Mouse (Mus musculus): ENCODE measurements around the gene Btf3l4.

Btf3l4 gene

GRCm38 (mm10) chr4:108811550-108811949, 21.9 kb downstream of the Btf3l4 start:
- no peak for DNase-seq (ENCODE audit: low spot score)

GRCm38 (mm10) chr4:108811142-108811541, 22.3 kb downstream of the Btf3l4 start:
- no peak for DNase-seq (ENCODE audit: low spot score)

- no peak for DNase-seq (ENCODE audit: low spot score)
Measured at GRCm38 (mm10) chr4:108803535-108803934, 29.9 kb downstream of the Btf3l4 start.

- peak; percentile 74 for DNase-seq (ENCODE audit: low spot score)
Measured at GRCm38 (mm10) chr4:108798083-108798830, 35.2 kb downstream of the Btf3l4 start.

GRCm38 (mm10) chr4:108796701-108797100, 36.7 kb downstream of the Btf3l4 start:
- DNase-seq (ENCODE audit: low spot score): no peak

GRCm38 (mm10) chr4:108793941-108794340, 39.5 kb downstream of the Btf3l4 start:
- DNase-seq (ENCODE audit: low spot score): no peak

GRCm38 (mm10) chr4:108790507-108790906, 42.9 kb downstream of the Btf3l4 start:
- no peak for DNase-seq (ENCODE audit: low spot score)

GRCm38 (mm10) chr4:108789258-108789936, 44.0 kb downstream of the Btf3l4 start:
- DNase-seq (ENCODE audit: low spot score): no peak

GRCm38 (mm10) chr4:108782421-108783085, 50.9 kb downstream of the Btf3l4 start:
- DNase-seq (ENCODE audit: low spot score): no peak

GRCm38 (mm10) chr4:108781596-108781995, 51.8 kb downstream of the Btf3l4 start:
- no peak for DNase-seq (ENCODE audit: low spot score)

- DNase-seq (ENCODE audit: low spot score): no peak
Measured at GRCm38 (mm10) chr4:108780864-108781205, 52.6 kb downstream of the Btf3l4 start.

GRCm38 (mm10) chr4:108780057-108780863, 53.2 kb downstream of the Btf3l4 start, which contains the start of gene Zfyve9:
Gene Zfyve9, minus strand, starts transcription at chr4:108780798.
- peak; percentile 85 for DNase-seq (ENCODE audit: low spot score)

- DNase-seq (ENCODE audit: low spot score): no peak
Measured at GRCm38 (mm10) chr4:108779763-108780056, 53.7 kb downstream of the Btf3l4 start.

GRCm38 (mm10) chr4:108768527-108768926, 64.9 kb downstream of the Btf3l4 start:
- no peak for DNase-seq (ENCODE audit: low spot score)

All from urinary bladder, postnatal 25 days (tissue).